Mouse (Mus musculus): Measurements from ENCODE around the gene Selenos. TPM values are rescaled to one million over a fixed set of nuclear protein-coding genes. Genes with fewer than 3 reads are reported as not detected.

Gene Selenos
- polyA plus RNA-seq, 1 experiment from 2014 or later: 110 TPM

GRCm38 (mm10) chr7:66131776-66132421 lies 52.5 kb downstream of the Selenos start:
- Histone ChIP-seq H3K4me1 (replicated peaks; ENCODE audit: control insufficient read depth, insufficient read depth, low read length) (peaks cover 34% of the 10 kb centered on the region), H3K36me3 (ENCODE audit: control insufficient read depth, insufficient read depth, low read length) (peaks cover 21% of the 10 kb centered on the region), H3K27me3 (replicated peaks; ENCODE audit: control insufficient read depth, insufficient read depth, low read length) (no peaks in the 10 kb centered on the region), H3K4me2 (no peak overlapping the region), H3K9me3 (ENCODE audit: control insufficient read depth, low read length) (no peaks in the 10 kb centered on the region), H3K4me3 (ENCODE audit: low read depth, low read length) (no peak overlapping the region), H3K9ac (ENCODE audit: low read depth, low read length) (no peak overlapping the region), H3K27ac (ENCODE audit: low read depth, low read length) (no peak overlapping the region)
- no peak for ATAC-seq (replicated peaks; ENCODE audit: low FRiP score)
- no peak for DNase-seq (ENCODE audit: low spot score)
- 83% methylated on average over 4 of the region's 4 CpGs for WGBS

GRCm38 (mm10) chr7:66134154-66134553 lies 54.7 kb downstream of the Selenos start:
- no peak overlapping the region for H3K9ac ChIP-seq (ENCODE audit: low read depth, low read length)
- H3K27me3 ChIP-seq (replicated peaks; ENCODE audit: control insufficient read depth, insufficient read depth, low read length): no peaks in the 10 kb centered on the region
- no peak for ATAC-seq (replicated peaks; ENCODE audit: low FRiP score)
- H3K4me2 ChIP-seq: no peak overlapping the region
- DNase-seq (ENCODE audit: low spot score): no peak
- H3K4me1 ChIP-seq (replicated peaks; ENCODE audit: control insufficient read depth, insufficient read depth, low read length): peaks cover 48% of the 10 kb centered on the region
- WGBS: 92% methylated on average over 3 of the region's 3 CpGs
- H3K4me3 ChIP-seq (ENCODE audit: low read depth, low read length): no peak overlapping the region
- H3K27ac ChIP-seq (ENCODE audit: low read depth, low read length): no peak overlapping the region
- H3K36me3 ChIP-seq (ENCODE audit: control insufficient read depth, insufficient read depth, low read length): peaks cover 19% of the 10 kb centered on the region
- H3K9me3 ChIP-seq (ENCODE audit: control insufficient read depth, low read length): no peaks in the 10 kb centered on the region

GRCm38 (mm10) chr7:66135644-66136043 lies 56.2 kb downstream of the Selenos start:
- Histone ChIP-seq H3K4me2 (no peak overlapping the region), H3K36me3 (ENCODE audit: control insufficient read depth, insufficient read depth, low read length) (peaks cover 14% of the 10 kb centered on the region), H3K4me1 (replicated peaks; ENCODE audit: control insufficient read depth, insufficient read depth, low read length) (peaks cover 52% of the 10 kb centered on the region), H3K4me3 (ENCODE audit: low read depth, low read length) (no peak overlapping the region), H3K27ac (ENCODE audit: low read depth, low read length) (peak overlapping the region; percentile 28; the same call in 1 of the 2 replicates), H3K9ac (ENCODE audit: low read depth, low read length) (no peak overlapping the region), H3K27me3 (replicated peaks; ENCODE audit: control insufficient read depth, insufficient read depth, low read length) (no peaks in the 10 kb centered on the region), H3K9me3 (ENCODE audit: control insufficient read depth, low read length) (no peaks in the 10 kb centered on the region)
- DNase-seq (ENCODE audit: low spot score) (no peak), ATAC-seq (replicated peaks; ENCODE audit: low FRiP score) (no peak)
- 86% methylated on average over 3 of the region's 3 CpGs for WGBS

GRCm38 (mm10) chr7:66136187-66136586 lies 56.7 kb downstream of the Selenos start:
- no peak for ATAC-seq (replicated peaks; ENCODE audit: low FRiP score)
- Histone ChIP-seq H3K36me3 (ENCODE audit: control insufficient read depth, insufficient read depth, low read length) (peaks cover 10% of the 10 kb centered on the region; the same call in 1 of the 2 replicates), H3K9me3 (ENCODE audit: control insufficient read depth, low read length) (no peaks in the 10 kb centered on the region), H3K4me2 (no peak overlapping the region), H3K9ac (ENCODE audit: low read depth, low read length) (no peak overlapping the region), H3K4me1 (replicated peaks; ENCODE audit: control insufficient read depth, insufficient read depth, low read length) (peaks cover 52% of the 10 kb centered on the region), H3K4me3 (ENCODE audit: low read depth, low read length) (no peak overlapping the region), H3K27me3 (replicated peaks; ENCODE audit: control insufficient read depth, insufficient read depth, low read length) (no peaks in the 10 kb centered on the region), H3K27ac (ENCODE audit: low read depth, low read length) (peak overlapping the region; percentile 28; the same call in 1 of the 2 replicates)
- DNase-seq (ENCODE audit: low spot score): no peak

- DNase-seq (ENCODE audit: low spot score) (no peak), ATAC-seq (replicated peaks; ENCODE audit: low FRiP score) (no peak; the same call in 1 of the 2 replicates)
- H3K4me1 ChIP-seq (replicated peaks; ENCODE audit: control insufficient read depth, insufficient read depth, low read length): peaks cover 44% of the 10 kb centered on the region
- H3K27me3 ChIP-seq (replicated peaks; ENCODE audit: control insufficient read depth, insufficient read depth, low read length): no peaks in the 10 kb centered on the region
- no peak overlapping the region for H3K27ac ChIP-seq (ENCODE audit: low read depth, low read length)
- H3K9ac ChIP-seq (ENCODE audit: low read depth, low read length): no peak overlapping the region
- WGBS: 81% methylated on average over 4 of the region's 4 CpGs
- no peak overlapping the region for H3K4me3 ChIP-seq (ENCODE audit: low read depth, low read length)
- H3K4me2 ChIP-seq: no peak overlapping the region
- peaks cover 4% of the 10 kb centered on the region; the same call in 1 of the 2 replicates for H3K36me3 ChIP-seq (ENCODE audit: control insufficient read depth, insufficient read depth, low read length)
- H3K9me3 ChIP-seq (ENCODE audit: control insufficient read depth, low read length): no peaks in the 10 kb centered on the region
These were observed 57.9 kb downstream of the Selenos start for GRCm38 (mm10) chr7:66137309-66137708.

GRCm38 (mm10) chr7:66138301-66138700 lies 58.9 kb downstream of the Selenos start:
- H3K4me1 ChIP-seq (replicated peaks; ENCODE audit: control insufficient read depth, insufficient read depth, low read length): peaks cover 44% of the 10 kb centered on the region
- no peaks in the 10 kb centered on the region for H3K9me3 ChIP-seq (ENCODE audit: control insufficient read depth, low read length)
- DNase-seq (ENCODE audit: low spot score): no peak
- H3K27ac ChIP-seq (ENCODE audit: low read depth, low read length): no peak overlapping the region
- no peak overlapping the region for H3K4me2 ChIP-seq
- WGBS: 77% methylated on average over 4 of the region's 4 CpGs
- no peaks in the 10 kb centered on the region for H3K27me3 ChIP-seq (replicated peaks; ENCODE audit: control insufficient read depth, insufficient read depth, low read length)
- H3K36me3 ChIP-seq (ENCODE audit: control insufficient read depth, insufficient read depth, low read length): peaks cover 4% of the 10 kb centered on the region; the same call in 1 of the 2 replicates
- H3K4me3 ChIP-seq (ENCODE audit: low read depth, low read length): no peak overlapping the region
- H3K9ac ChIP-seq (ENCODE audit: low read depth, low read length): no peak overlapping the region
- no peak for ATAC-seq (replicated peaks; ENCODE audit: low FRiP score)

- peak; percentile 69; the same call in 1 of the 2 replicates for ATAC-seq (replicated peaks; ENCODE audit: low FRiP score)
These were observed 59.4 kb downstream of the Selenos start for GRCm38 (mm10) chr7:66138878-66139277.

More at GRCm38 (mm10) chr7:66138878-66139277, 59.4 kb downstream of the Selenos start:
- Histone ChIP-seq H3K4me3 (ENCODE audit: low read depth, low read length) (no peak overlapping the region), H3K27me3 (replicated peaks; ENCODE audit: control insufficient read depth, insufficient read depth, low read length) (no peaks in the 10 kb centered on the region), H3K9me3 (ENCODE audit: control insufficient read depth, low read length) (no peaks in the 10 kb centered on the region), H3K9ac (ENCODE audit: low read depth, low read length) (no peak overlapping the region), H3K4me2 (no peak overlapping the region), H3K4me1 (replicated peaks; ENCODE audit: control insufficient read depth, insufficient read depth, low read length) (peaks cover 44% of the 10 kb centered on the region), H3K36me3 (ENCODE audit: control insufficient read depth, insufficient read depth, low read length) (peaks cover 4% of the 10 kb centered on the region; the same call in 1 of the 2 replicates), H3K27ac (ENCODE audit: low read depth, low read length) (no peak overlapping the region)
- no peak for DNase-seq (ENCODE audit: low spot score)
- WGBS: 72% methylated on average over 5 of the region's 5 CpGs
